Mouse (Mus musculus) kidney, embryonic 15.5 days (tissue): ENCODE results near the gene Adamts18. TPM values are rescaled to one million over a fixed set of nuclear protein-coding genes. Genes with fewer than 3 reads are reported as not detected.

Source experiments
- polyA plus RNA-seq: library from polyadenylated mRNA; unstranded; fragments of >200 nt; fragmentation: Nextera tagmentation; extraction: Ambion mirVana; gene quantifications from 2 replicates; pipeline ENCODE4 v1.2.1, GENCODE M21; 2015

Adamts18 gene
- polyA plus RNA-seq, 1 experiment from 2014 or later, result 3.9 TPM

Other genes with a start within 250 kb of the Adamts18 start
- 7.9 and 8.4 TPM in 2 replicates for gene Mon1b, start 213.2 kb downstream of the Adamts18 start, polyA plus RNA-seq
- gene Syce1l, start 205.5 kb downstream of the Adamts18 start, polyA plus RNA-seq, result not detected in 2 replicates